Mouse (Mus musculus) layer of hippocampus, postnatal 25 days (tissue): ENCODE measurements around the gene Bbc3. TPM values are rescaled to one million over a fixed set of nuclear protein-coding genes. Genes with fewer than 3 reads are reported as not detected.

ENCODE experiments used
- total RNA-seq, 2 experiments: library from RNA; stranded (reverse); gene quantifications; 2 replicates each; pipeline ENCODE4 v1.2.3; 2021

The Bbc3 gene
- total RNA-seq, 2 experiments from 2014 or later, result 14.0 to 20.0 TPM

Other genes with a start within 250 kb of the Bbc3 start
- gene Zfp541, start 246.6 kb upstream of the Bbc3 start, total RNA-seq, result under 1 TPM; 0.44 to 0.66 TPM
- gene Napa, start 209.9 kb upstream of the Bbc3 start, total RNA-seq, result 100 to 1,000 TPM; 282 to 301 TPM
- gene Kptn, start 188.5 kb upstream of the Bbc3 start, total RNA-seq, result 10 to 100 TPM; 32.3 to 37.8 TPM
- 100 to 1,000 TPM; 294 to 322 TPM for gene Slc8a2, start 178.6 kb upstream of the Bbc3 start, total RNA-seq
- gene Meis3, start 133.3 kb upstream of the Bbc3 start, total RNA-seq, result 10 to 100 TPM; 34.3 to 41.1 TPM
- gene Dhx34, start 86.4 kb upstream of the Bbc3 start, total RNA-seq, result 10 to 100 TPM; 11.4 to 13.6 TPM
- gene C5ar2, start 64.2 kb upstream of the Bbc3 start, total RNA-seq, result under 1 TPM; 0.75 to 0.81 TPM
- 1 to 10 TPM; 1.1 TPM for gene C5ar1, start 48.9 kb upstream of the Bbc3 start, total RNA-seq
- gene Inafm1, start 34.8 kb upstream of the Bbc3 start, total RNA-seq, result 10 to 100 TPM; 29.4 to 34.2 TPM
- gene Ccdc9, start 21.6 kb upstream of the Bbc3 start, total RNA-seq, result 10 to 100 TPM; 59.6 to 77.3 TPM
- gene Sae1, start 79.4 kb downstream of the Bbc3 start, total RNA-seq, result 100 to 1,000 TPM in 1 of 2 experiments, 10 to 100 TPM in 1; 90.9 to 105 TPM
- 10 to 100 TPM; 54.0 to 59.3 TPM for gene Zc3h4, start 92.5 kb downstream of the Bbc3 start, total RNA-seq
- 10 to 100 TPM; 62.5 to 81.2 TPM for gene Tmem160, start 144.4 kb downstream of the Bbc3 start, total RNA-seq
- gene Npas1, start 169.3 kb downstream of the Bbc3 start, total RNA-seq, result 10 to 100 TPM; 18.8 to 19.8 TPM